ENCODE assay signal across 10 mouse cellular contexts in the genomic region with DNA sequence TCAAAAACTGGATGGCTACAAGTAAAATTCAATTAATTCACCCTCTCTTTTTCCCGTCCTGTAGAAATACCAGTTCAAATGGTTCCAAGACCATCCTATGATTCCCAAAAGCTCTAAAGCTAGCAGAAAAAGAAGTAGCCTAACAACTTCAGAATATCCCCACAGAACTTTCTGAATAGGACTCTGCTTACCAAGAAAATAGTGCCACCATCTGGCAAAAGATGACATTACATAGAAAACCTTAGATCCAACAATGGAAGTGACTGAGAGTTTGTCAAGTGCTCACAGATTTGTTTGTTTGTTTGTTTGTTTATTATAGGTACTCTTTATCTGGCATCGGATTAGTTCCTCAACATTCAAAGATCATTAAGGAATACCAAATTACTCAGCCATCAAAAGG.
DNase-seq lines count a peak whose midpoint lies in the region; ATAC-seq and TF ChIP-seq lines count a peak whose summit lies in the region.
"Had no signal": no experiment of that assay in that cellular context is flagged by ENCODE, and none has a peak within 500 bp of the region (broad histone marks: within the 10 kb centered on the region; RNA-seq: fewer than 3 reads in every experiment).

No protein-coding gene starts in this region.

- peak; percentile 53 for ATAC-seq in inflammation-experienced regulatory T-cells, adult 6 months

- H3K9ac ChIP-seq in CH12.LX (ENCODE audit: insufficient read depth, low read depth): no peak overlapping the region
- H3K9ac ChIP-seq: heart, embryonic 13.5 days had no signal

- H3K4me3 ChIP-seq in layer of hippocampus, adult 2 months: no peak overlapping the region
- H3K4me3 ChIP-seq in CH12.LX (replicated peaks in 1 of 3; ENCODE audit: low read depth in 2 of 3, low read length in 2 of 3, poor library complexity in 1 of 3): no peak overlapping the region
- H3K4me3 ChIP-seq: erythroblast, embryonic 14.5 days; heart, embryonic 13.5 days had no signal

- dilution Hi-C loops in CH12.LX (cut with MboI; ENCODE audit: extremely low pct_ligation_motif_present, extremely low pct_unique_long_range_greater_than_20kb, low sequenced_read_pairs): no loop called here

- peak; percentile 34 for TF ChIP-seq RAD21 in CH12.LX (IDR thresholded peaks at IDR 0.05; ENCODE audit: low read depth, low read length)

- in situ Hi-C loops in CH12.LX (cut with MboI; ENCODE audit: low pct_ligation_motif_present, low pct_unique_long_range_greater_than_20kb, low sequenced_read_pairs): no loop called here

- no peaks in the 10 kb centered on the region for H3K79me2 ChIP-seq in CH12.LX (replicated peaks; ENCODE audit: control insufficient read depth, extremely low read depth, insufficient read depth, poor library complexity, severe bottlenecking)

- peak; percentile 70 for TF ChIP-seq CTCF in layer of hippocampus, adult 2 months (conservative IDR thresholded peaks at IDR 0.05)
- peak in 1 of 2 experiments; percentile 29; a peak in 2 of 4 replicates for TF ChIP-seq CTCF in CH12.LX (conservative IDR thresholded peaks at IDR 0.05 in 1 of 2, IDR thresholded peaks at IDR 0.05 in 1 of 2; ENCODE audit: low read depth in 2 of 2, low read length in 2 of 2)

- no peak overlapping the region for H3K27ac ChIP-seq in layer of hippocampus, adult 2 months
- H3K27ac ChIP-seq in CH12.LX (ENCODE audit: insufficient read depth, low read depth): no peak overlapping the region
- H3K27ac ChIP-seq: heart, embryonic 13.5 days had no signal

- no peaks in the 10 kb centered on the region for H3K27me3 ChIP-seq in CH12.LX (replicated peaks)
- H3K27me3 ChIP-seq: heart, embryonic 13.5 days had no signal

- H3K36me3 ChIP-seq in CH12.LX (replicated peaks in 1 of 2; ENCODE audit: control insufficient read depth in 1 of 2, insufficient read depth in 1 of 2, low read length in 1 of 2): no peaks in the 10 kb centered on the region
- H3K36me3 ChIP-seq: heart, embryonic 13.5 days had no signal

- DNase-seq in layer of hippocampus, adult 2 months (ENCODE audit: low spot score in 2 of 2): no peak
- no peak for DNase-seq in layer of hippocampus, adult 9-11 months
- peak; percentile 47 for DNase-seq in CH12.LX (ENCODE audit: extremely low read depth)
- DNase-seq in T-cell, adult 2 months (ENCODE audit: low spot score): peak; percentile 6
- no peak for DNase-seq in urinary bladder, adult 18-20 months (ENCODE audit: low spot score in 2 of 2)
- DNase-seq in urinary bladder, postnatal 14 days (ENCODE audit: low spot score): no peak
- no peak for DNase-seq in adrenal gland, adult 8-10 months

- no peaks in the 10 kb centered on the region for H3K9me3 ChIP-seq in CH12.LX (replicated peaks; ENCODE audit: low read length)
- H3K9me3 ChIP-seq: heart, embryonic 13.5 days had no signal

- no peak for TF ChIP-seq POLR2A in CH12.LX (IDR thresholded peaks at IDR 0.05; ENCODE audit: low read depth, low read length)

- no peak for TF ChIP-seq EP300 in CH12.LX (IDR thresholded peaks at IDR 0.05; ENCODE audit: low read length)

- no peaks in the 10 kb centered on the region for H3K4me1 ChIP-seq in CH12.LX (ENCODE audit: control insufficient read depth in 1 of 2, insufficient read depth in 2 of 2)

- H3K4me2 ChIP-seq in CH12.LX (ENCODE audit: insufficient read depth, low read depth, poor library complexity, severe bottlenecking): no peak overlapping the region
- H3K4me2 ChIP-seq: heart, embryonic 13.5 days had no signal

TF ChIP-seq in CH12.LX, 34 proteins besides CTCF, POLR2A, EP300 and RAD21:
- TF ChIP-seq ZMIZ1 (IDR thresholded peaks at IDR 0.05; ENCODE audit: low read depth, low read length): no peak
- no peak for TF ChIP-seq MEF2A (IDR thresholded peaks at IDR 0.05; ENCODE audit: borderline replicate concordance, low read depth, low read length)
- no peak for TF ChIP-seq JUND (conservative IDR thresholded peaks at IDR 0.05; ENCODE audit: low read depth, low read length)
- TF ChIP-seq ZKSCAN1 (IDR thresholded peaks at IDR 0.05; ENCODE audit: borderline replicate concordance, low read depth, low read length): no peak
TF ChIP-seq in CH12.LX: peak in this region for 0.

Comparison
In these comparisons a context has a peak if more than half of its experiments do, and no peak if none do; other contexts are left out.
1. DNase-seq: peak in CH12.LX (single experiment) and T-cell, adult 2 months (single experiment); none in layer of hippocampus, adult 2 months (0 of 2), layer of hippocampus, adult 9-11 months (single experiment), urinary bladder, adult 18-20 months (0 of 2), urinary bladder, postnatal 14 days (single experiment) and adrenal gland, adult 8-10 months (single experiment).